Mouse (Mus musculus) stomach, embryonic 16.5 days (tissue): Measurements from ENCODE around the gene Ereg. TPM values are rescaled to one million over a fixed set of nuclear protein-coding genes. Genes with fewer than 3 reads are reported as not detected.

Experiments used
- ATAC-seq: fragments of 200-750 bp; cut with Nextera tagmentation; 2 replicates; pipeline ENCODE4 v1.8.0; 2017; ENCODE audit warnings: moderate number of reproducible peaks, moderate TSS enrichment; ENCODE audit not compliant: insufficient read depth, low FRiP score
- H3K27ac ChIP-seq: fragments of 300-500 bp; sonication (generic); 2 replicates; pipeline ENCODE4 v1.5.1; 2014; ENCODE audit warnings: low read length
- H3K27me3 ChIP-seq: fragments of 300-500 bp; sonication (generic); 2 replicates; pipeline ENCODE4 v1.6.1; 2014; ENCODE audit warnings: low read length, control low read depth, mixed read lengths; ENCODE audit not compliant: control insufficient read depth, insufficient read depth
- H3K36me3 ChIP-seq: fragments of 300-500 bp; sonication (generic); 2 replicates; pipeline ENCODE4 v1.6.1; 2014; ENCODE audit warnings: low read length; ENCODE audit not compliant: control insufficient read depth, insufficient read depth
- H3K4me1 ChIP-seq: fragments of 300-500 bp; sonication (generic); 2 replicates; pipeline ENCODE4 v1.6.1; 2014; ENCODE audit warnings: low read length, control low read depth, mixed read lengths; ENCODE audit not compliant: control insufficient read depth, insufficient read depth
- H3K4me2 ChIP-seq: fragments of 300-500 bp; sonication (generic); 2 replicates; pipeline ENCODE4 v1.6.1; 2014; ENCODE audit warnings: low read depth, low read length, mixed read lengths
- H3K4me3 ChIP-seq: fragments of 300-500 bp; sonication (generic); replicated peaks from 2 replicates; pipeline ENCODE4 v1.5.1; 2014; ENCODE audit warnings: mild to moderate bottlenecking, low read length
- H3K9ac ChIP-seq: fragments of 300-500 bp; sonication (generic); 2 replicates; pipeline ENCODE4 v1.6.1; 2014; ENCODE audit warnings: low read length
- H3K9me3 ChIP-seq: fragments of 300-500 bp; sonication (generic); replicated peaks from 2 replicates; pipeline ENCODE4 v1.6.1; 2016; ENCODE audit warnings: low read length, control low read depth; ENCODE audit not compliant: control insufficient read depth
- WGBS: fragments of 180-500 bp; shearing (Covaris S2); extraction: QIAGEN DNeasy Blood & Tissue Kit; methylation state at CpG from one replicate; pipeline ENCODE4 v1.1.7; 2014; 5-methylcytosine and 5-hydroxymethylcytosine counted together
- polyA plus RNA-seq: library from polyadenylated mRNA; unstranded; fragments of >200 nt; fragmentation: Nextera tagmentation; extraction: Ambion mirVana; gene quantifications from 2 replicates; pipeline ENCODE4 v1.2.1, GENCODE M21; 2015

The Ereg gene
- 0.43 and 0.80 TPM in 2 replicates for polyA plus RNA-seq

DNA sequence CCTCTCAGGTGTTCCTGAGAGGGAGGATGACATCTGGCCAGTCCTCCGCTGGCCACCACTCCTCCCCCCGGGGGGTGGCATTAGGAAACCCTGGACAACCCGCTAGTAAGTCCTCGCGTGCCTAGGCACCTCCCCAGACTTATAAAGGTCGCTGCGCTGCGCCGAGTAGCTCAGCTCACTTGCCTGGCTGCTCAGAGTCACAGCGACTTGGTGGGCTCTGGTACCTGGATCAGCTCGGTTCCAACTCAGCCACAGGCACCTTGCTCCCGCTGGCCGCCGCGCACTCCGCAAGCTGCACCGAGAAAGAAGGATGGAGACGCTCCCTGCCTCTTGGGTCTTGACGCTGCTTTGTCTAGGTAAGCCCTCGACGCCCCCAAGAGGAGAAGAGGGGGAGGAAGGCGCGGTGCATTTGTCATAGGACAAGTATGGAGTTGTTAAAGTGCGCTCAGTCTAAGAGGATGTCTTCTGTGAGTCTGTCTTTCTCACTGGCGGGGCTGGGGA lies at the start of gene Ereg:
TSS of gene Ereg (plus strand) at position 173 of the 501 bp plus-strand sequence.
- Histone ChIP-seq H3K4me2 (peak within 1 kb of the TSS; percentile 68), H3K4me3 (peak within 1 kb of the TSS; percentile 42), H3K27me3 (peaks cover 4% of the 10 kb centered on the region; the same call in 1 of the 2 replicates), H3K4me1 (peaks cover 3% of the 10 kb centered on the region; the same call in 1 of the 2 replicates), H3K9ac (peak within 1 kb of the TSS; percentile 22; the same call in 1 of the 2 replicates), H3K36me3 (no peaks in the 10 kb centered on the region), H3K9me3 (no peaks in the 10 kb centered on the region), H3K27ac (no peak within 1 kb of the TSS)
- WGBS: 2% methylated on average over 25 of the region's 25 CpGs
- 0 out of 2 replicates have a peak, but pooled peaks have one; percentile 33 for ATAC-seq

DNA sequence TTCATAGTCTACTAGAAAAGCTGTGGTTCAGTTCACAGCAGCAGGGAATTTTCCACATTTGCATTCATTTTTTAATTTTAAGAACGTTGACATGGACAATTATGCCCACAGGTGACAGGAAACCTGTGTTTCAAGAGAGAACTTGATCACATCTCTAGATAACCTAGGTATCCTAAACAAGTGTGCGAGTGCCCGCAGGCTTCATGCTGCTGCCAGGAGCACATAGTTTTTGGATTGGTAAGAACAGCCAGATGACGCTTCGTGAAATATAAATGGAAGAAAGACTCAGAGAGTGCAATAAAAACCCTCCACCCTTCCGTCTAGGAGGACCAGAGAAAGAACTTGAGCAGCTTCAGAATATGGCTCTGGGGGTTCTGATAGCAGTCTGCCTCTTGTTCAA lies 47.3 kb upstream of the Ereg start, which contains the start of gene Epgn:
TSS of gene Epgn (plus strand) at position 301 of the 400 bp plus-strand sequence.
- Histone ChIP-seq H3K9ac (no peak within 1 kb of the TSS), H3K9me3 (no peaks in the 10 kb centered on the region), H3K27me3 (no peaks in the 10 kb centered on the region), H3K4me2 (no peak within 1 kb of the TSS), H3K27ac (no peak within 1 kb of the TSS; the same call in 1 of the 2 replicates), H3K4me1 (no peaks in the 10 kb centered on the region), H3K36me3 (no peaks in the 10 kb centered on the region), H3K4me3 (no peak within 1 kb of the TSS)
- WGBS: 78% methylated on average over 6 of the region's 6 CpGs
- ATAC-seq: no peak

DNA sequence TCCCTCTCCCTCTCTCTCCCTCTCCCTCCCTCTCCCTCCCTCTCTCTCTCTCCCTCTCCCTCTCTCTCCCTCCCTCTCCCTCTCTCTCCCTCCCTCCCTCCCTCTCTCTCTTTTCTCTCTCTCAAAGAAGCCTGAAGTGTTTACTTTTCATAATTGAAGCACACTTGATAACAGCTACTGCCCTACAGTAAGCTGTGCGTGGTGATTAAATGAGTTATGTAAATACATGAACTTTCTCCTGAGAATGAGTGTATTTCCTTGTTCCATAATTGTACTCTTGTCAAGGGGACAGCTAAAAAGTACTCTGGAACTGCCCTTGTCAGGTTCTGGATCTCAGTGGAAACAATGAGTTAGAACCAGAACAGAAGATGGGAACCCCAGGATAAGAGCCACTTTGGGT lies 46.6 kb upstream of the Ereg start:
- Histone ChIP-seq H3K27me3 (no peaks in the 10 kb centered on the region), H3K4me2 (no peak overlapping the region), H3K4me1 (no peaks in the 10 kb centered on the region), H3K36me3 (no peaks in the 10 kb centered on the region), H3K9ac (no peak overlapping the region), H3K9me3 (no peaks in the 10 kb centered on the region), H3K4me3 (no peak overlapping the region), H3K27ac (no peak overlapping the region; the same call in 1 of the 2 replicates)
- WGBS: 44% methylated on average over 1 of the region's 1 CpGs
- peak; percentile 74; the same call in 1 of the 2 replicates for ATAC-seq

- Histone ChIP-seq H3K9me3 (no peaks in the 10 kb centered on the region), H3K27ac (no peak overlapping the region), H3K4me3 (no peak overlapping the region), H3K36me3 (no peaks in the 10 kb centered on the region), H3K4me1 (no peaks in the 10 kb centered on the region), H3K27me3 (no peaks in the 10 kb centered on the region), H3K4me2 (no peak overlapping the region), H3K9ac (no peak overlapping the region)
- WGBS: 86% methylated on average over 2 of the region's 2 CpGs
- no peak for ATAC-seq
Observed at GRCm38 (mm10) chr5:91030629-91031028, 43.8 kb upstream of the Ereg start.

- Histone ChIP-seq H3K4me2 (no peak overlapping the region), H3K4me3 (no peak overlapping the region), H3K27me3 (no peaks in the 10 kb centered on the region), H3K36me3 (no peaks in the 10 kb centered on the region), H3K9ac (no peak overlapping the region), H3K4me1 (0 out of 2 replicates have a peak, but pooled peaks cover 3% of the 10 kb centered on the region), H3K9me3 (no peaks in the 10 kb centered on the region), H3K27ac (no peak overlapping the region)
- no peak for ATAC-seq
- 72% methylated on average over 2 of the region's 2 CpGs for WGBS
Observed at GRCm38 (mm10) chr5:91035341-91035740, 39.1 kb upstream of the Ereg start.

DNA sequence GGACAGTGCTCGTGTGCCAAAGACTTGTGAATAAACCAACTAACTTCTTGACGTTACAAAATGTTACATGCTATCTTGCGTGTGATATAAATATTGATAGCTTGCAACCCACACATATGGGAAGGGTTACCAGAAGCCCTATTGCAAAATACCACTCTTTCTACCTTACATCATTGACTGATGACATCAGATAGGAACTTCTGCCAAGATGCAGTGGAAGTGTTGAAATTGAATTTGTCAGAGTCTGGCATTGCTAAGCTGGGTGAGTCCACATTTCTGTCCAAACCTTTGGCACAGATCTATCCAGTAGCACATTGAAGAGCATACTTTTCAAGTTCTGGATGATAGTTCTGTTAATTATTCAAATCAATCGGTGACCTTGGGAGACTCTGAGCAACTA lies 37.8 kb upstream of the Ereg start:
- Histone ChIP-seq H3K9me3 (no peaks in the 10 kb centered on the region), H3K4me2 (no peak overlapping the region), H3K4me3 (no peak overlapping the region), H3K4me1 (0 out of 2 replicates have a peak, but pooled peaks cover 3% of the 10 kb centered on the region), H3K36me3 (no peaks in the 10 kb centered on the region), H3K27ac (no peak overlapping the region), H3K27me3 (no peaks in the 10 kb centered on the region), H3K9ac (no peak overlapping the region)
- 72% methylated on average over 4 of the region's 4 CpGs for WGBS
- ATAC-seq: no peak

- 0 out of 2 replicates have a peak, but pooled peaks cover 3% of the 10 kb centered on the region for H3K4me1 ChIP-seq
- 75% methylated on average over 2 of the region's 2 CpGs for WGBS
Observed at GRCm38 (mm10) chr5:91037756-91038155, 36.7 kb upstream of the Ereg start.

GRCm38 (mm10) chr5:91038547-91038946 lies 35.9 kb upstream of the Ereg start:
- H3K4me2 ChIP-seq: no peak overlapping the region
- H3K36me3 ChIP-seq: no peaks in the 10 kb centered on the region
- no peaks in the 10 kb centered on the region for H3K27me3 ChIP-seq
- peak; percentile 95 for ATAC-seq
- H3K27ac ChIP-seq: no peak overlapping the region
- 0 out of 2 replicates have a peak, but pooled peaks cover 3% of the 10 kb centered on the region for H3K4me1 ChIP-seq
- no peak overlapping the region for H3K9ac ChIP-seq
- 9% methylated on average over 2 of the region's 2 CpGs for WGBS
- no peak overlapping the region for H3K4me3 ChIP-seq
- H3K9me3 ChIP-seq: no peaks in the 10 kb centered on the region

More at GRCm38 (mm10) chr5:91037756-91038155, 36.7 kb upstream of the Ereg start:
- Histone ChIP-seq H3K4me2 (no peak overlapping the region), H3K9ac (no peak overlapping the region), H3K27ac (no peak overlapping the region), H3K27me3 (no peaks in the 10 kb centered on the region), H3K36me3 (no peaks in the 10 kb centered on the region), H3K9me3 (no peaks in the 10 kb centered on the region), H3K4me3 (no peak overlapping the region)
- ATAC-seq: no peak

- Histone ChIP-seq H3K27me3 (no peaks in the 10 kb centered on the region), H3K4me2 (no peak overlapping the region), H3K9me3 (no peaks in the 10 kb centered on the region), H3K27ac (no peak overlapping the region), H3K9ac (no peak overlapping the region), H3K4me3 (no peak overlapping the region), H3K4me1 (0 out of 2 replicates have a peak, but pooled peaks cover 3% of the 10 kb centered on the region), H3K36me3 (no peaks in the 10 kb centered on the region)
- ATAC-seq: no peak
- WGBS: 70% methylated on average over 2 of the region's 2 CpGs
Observed at GRCm38 (mm10) chr5:91038963-91039362, 35.5 kb upstream of the Ereg start.
